Mouse (Mus musculus): ENCODE data around the gene Prkci.

GRCm38 (mm10) chr3:30982924-30983536 is 12.5 kb upstream of the Prkci start:
- no peak for TF ChIP-seq POLR2A (IDR thresholded peaks at IDR 0.05; ENCODE audit: borderline replicate concordance, insufficient read depth, low read length)
- TF ChIP-seq CTCF (IDR thresholded peaks at IDR 0.05; ENCODE audit: borderline replicate concordance, insufficient read depth, low read depth, low read length) = no peak
